Mouse (Mus musculus): ENCODE measurements around the gene Mfsd4a.

DNA sequence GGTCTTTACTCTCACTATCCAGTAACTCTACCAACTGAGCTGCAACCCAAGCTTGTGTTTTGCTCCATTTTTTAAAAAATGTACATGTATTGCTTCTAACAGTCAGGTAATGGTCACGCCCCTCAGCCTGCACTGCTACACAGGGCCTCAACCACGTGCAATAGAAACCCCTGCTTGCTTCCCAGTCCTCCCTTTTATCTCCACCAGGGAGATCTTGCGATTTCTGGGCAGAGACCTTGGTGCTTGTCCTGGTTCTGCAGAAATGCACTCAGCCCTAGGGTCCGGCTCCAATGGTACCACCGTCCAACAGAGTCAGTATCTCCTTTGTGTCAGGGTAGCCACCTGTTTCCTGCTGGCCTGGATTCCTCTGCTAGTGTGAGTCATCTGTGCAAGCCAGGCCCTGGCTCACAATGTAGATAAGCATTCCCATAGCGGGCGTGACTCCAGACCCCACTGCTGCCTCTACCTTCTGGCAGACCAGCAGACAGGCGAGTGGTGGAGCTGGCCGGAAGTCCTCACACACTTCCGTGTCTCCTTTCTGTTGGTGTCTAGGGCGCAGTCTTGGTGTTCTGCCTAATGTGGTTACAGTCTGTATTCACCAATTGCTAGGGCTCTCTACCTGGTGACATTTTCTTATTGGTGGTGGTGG, 27.6 kb upstream of the Mfsd4a start:
- TF ChIP-seq CTCF (conservative IDR thresholded peaks at IDR 0.05; ENCODE audit: low read length): no peak
- no peak for TF ChIP-seq POU5F1 (IDR thresholded peaks at IDR 0.05; ENCODE audit: borderline replicate concordance, low read length)
- TF ChIP-seq NANOG (IDR thresholded peaks at IDR 0.05; ENCODE audit: borderline replicate concordance, low read length): no peak

Measured in E14TG2a.4 (cell line).